ENCODE assay signal across 19 mouse cellular contexts in genomic region chr6:91169129-91169528, GRCm38 (mm10). TPM values are rescaled to one million over a fixed set of nuclear protein-coding genes. Genes with fewer than 3 reads are reported as not detected.
DNase-seq lines count a peak whose midpoint lies in the region; ATAC-seq and TF ChIP-seq lines count a peak whose summit lies in the region.
"Had no signal": no experiment of that assay in that cellular context is flagged by ENCODE, and none has a peak within 500 bp of the region (broad histone marks: within the 10 kb centered on the region; RNA-seq: fewer than 3 reads in every experiment).

No protein-coding gene starts in this region.

- no peaks in the 10 kb centered on the region for H3K79me2 ChIP-seq in myocyte (ENCODE audit: control insufficient read depth, insufficient read depth)

- WGBS in limb, embryonic 15.5 days = 89% methylated on average over 8 of the region's 8 CpGs
- 89% methylated on average over 8 of the region's 8 CpGs for WGBS in limb, embryonic 10.5 days
- 94% methylated on average over 8 of the region's 8 CpGs for WGBS in hindbrain, embryonic 14.5 days

- H3K36me3 ChIP-seq in limb, embryonic 15.5 days = peaks cover 36% of the 10 kb centered on the region
- H3K36me3 ChIP-seq in limb, embryonic 10.5 days = peaks cover 47% of the 10 kb centered on the region
- no peaks in the 10 kb centered on the region for H3K36me3 ChIP-seq in myocyte (ENCODE audit: control insufficient read depth, insufficient read depth)
- peaks cover 72% of the 10 kb centered on the region for H3K36me3 ChIP-seq in hindbrain, embryonic 14.5 days (replicated peaks; ENCODE audit: control insufficient read depth, insufficient read depth)
- H3K36me3 ChIP-seq: G1E had no signal

- peaks cover 11% of the 10 kb centered on the region; the same call in 1 of the 2 replicates for H3K4me1 ChIP-seq in limb, embryonic 15.5 days
- H3K4me1 ChIP-seq in limb, embryonic 10.5 days = peaks cover 5% of the 10 kb centered on the region; the same call in 1 of the 2 replicates
- H3K4me1 ChIP-seq in hindbrain, embryonic 14.5 days (replicated peaks; ENCODE audit: control insufficient read depth, insufficient read depth, low read length) = no peaks in the 10 kb centered on the region

- H3K9ac ChIP-seq in limb, embryonic 15.5 days = no peak overlapping the region
- H3K9ac ChIP-seq in hindbrain, embryonic 14.5 days = no peak overlapping the region

- H3K4me2 ChIP-seq in limb, embryonic 15.5 days = no peak overlapping the region
- no peak overlapping the region for H3K4me2 ChIP-seq in myocyte (ENCODE audit: low read depth)
- H3K4me2 ChIP-seq in hindbrain, embryonic 14.5 days (replicated peaks) = no peak overlapping the region

- peak; percentile 8; the same call in 1 of the 2 replicates for ATAC-seq in limb, embryonic 15.5 days (ENCODE audit: insufficient number of reproducible peaks, low FRiP score, low TSS enrichment, low read depth)
- ATAC-seq in hindbrain, embryonic 14.5 days (ENCODE audit: low FRiP score) = no peak
- ATAC-seq: activated CD4-positive, CD25-positive, alpha-beta regulatory T cell, adult 4 months; CD4-positive, CD25-positive, alpha-beta regulatory T cell, adult 4 months; Patski had no signal

- no peak for DNase-seq in limb, embryonic 10.5 days (ENCODE audit: low spot score)
- DNase-seq in hindbrain, embryonic 14.5 days (ENCODE audit: low spot score) = no peak
- DNase-seq: adrenal gland, adult 2 months; adrenal gland, adult 8-10 months; adrenal gland, postnatal 10 days; adrenal gland, postnatal 14 days; adrenal gland, postnatal 25 days; adrenal gland, postnatal 36 days; B cell, adult 2 months; cerebellum, adult 11 months; cerebellum, adult 11-12 months; cerebellum, adult 18-20 months had no signal

- H3K9me3 ChIP-seq in limb, embryonic 15.5 days = no peaks in the 10 kb centered on the region
- no peaks in the 10 kb centered on the region for H3K9me3 ChIP-seq in limb, embryonic 10.5 days (replicated peaks)
- no peaks in the 10 kb centered on the region for H3K9me3 ChIP-seq in hindbrain, embryonic 14.5 days (ENCODE audit: control insufficient read depth, low read length)
- H3K9me3 ChIP-seq: G1E had no signal

- no peak overlapping the region for H3K27ac ChIP-seq in limb, embryonic 15.5 days
- no peak overlapping the region for H3K27ac ChIP-seq in limb, embryonic 10.5 days
- no peak overlapping the region for H3K27ac ChIP-seq in hindbrain, embryonic 14.5 days

- TF ChIP-seq POLR2A in myocyte (IDR thresholded peaks at IDR 0.05; ENCODE audit: insufficient read length, low read depth) = no peak

- H3ac ChIP-seq in myocyte (ENCODE audit: control insufficient read depth, insufficient read length) = no peak overlapping the region

- H3K27me3 ChIP-seq in limb, embryonic 15.5 days = no peaks in the 10 kb centered on the region
- no peaks in the 10 kb centered on the region for H3K27me3 ChIP-seq in limb, embryonic 10.5 days (ENCODE audit: low read depth, poor library complexity, severe bottlenecking)
- no peaks in the 10 kb centered on the region for H3K27me3 ChIP-seq in myocyte (ENCODE audit: control insufficient read depth, insufficient read depth, insufficient read length)
- H3K27me3 ChIP-seq in hindbrain, embryonic 14.5 days (ENCODE audit: control insufficient read depth, insufficient read depth, low read length) = no peaks in the 10 kb centered on the region
- H3K27me3 ChIP-seq: Patski had no signal

- no peak overlapping the region for H3K4me3 ChIP-seq in limb, embryonic 15.5 days
- H3K4me3 ChIP-seq in limb, embryonic 10.5 days = no peak overlapping the region
- no peak overlapping the region for H3K4me3 ChIP-seq in myocyte
- H3K4me3 ChIP-seq in hindbrain, embryonic 14.5 days (replicated peaks; ENCODE audit: low read length) = no peak overlapping the region

TF ChIP-seq in myocyte, 11 proteins besides CTCF, POLR2A, EP300 and RAD21:
- TF ChIP-seq MAX (IDR thresholded peaks at IDR 0.05; ENCODE audit: low read depth) = no peak
- no peak for TF ChIP-seq POLR2AphosphoS2 (IDR thresholded peaks at IDR 0.05; ENCODE audit: insufficient read length, low read depth)
- no peak for TF ChIP-seq USF1 (IDR thresholded peaks at IDR 0.05; ENCODE audit: low read depth)
- peak in 2 of 3 experiments; percentile 60 to 94 for TF ChIP-seq MYOG (IDR thresholded peaks at IDR 0.05; ENCODE audit: control insufficient read depth in 1 of 3, insufficient read depth in 1 of 3, insufficient read length in 2 of 3, low read depth in 2 of 3)
- TF ChIP-seq SRF (IDR thresholded peaks at IDR 0.05; ENCODE audit: control insufficient read depth, insufficient read length, low read depth) = no peak
- no peak for TF ChIP-seq TCF12 (IDR thresholded peaks at IDR 0.05; ENCODE audit: insufficient read depth, poor library complexity, severe bottlenecking)
- TF ChIP-seq MYOD1 (IDR thresholded peaks at IDR 0.05; ENCODE audit: control insufficient read depth in 1 of 3, insufficient read length in 2 of 3, low read depth in 2 of 3) = peak; percentile 28 to 88 (median 30)
- TF ChIP-seq E2F4 (IDR thresholded peaks at IDR 0.05; ENCODE audit: insufficient read depth) = no peak
- peak; percentile 25 for TF ChIP-seq TCF3 (IDR thresholded peaks at IDR 0.05; ENCODE audit: insufficient read length, low read depth)
- TF ChIP-seq CEBPB (IDR thresholded peaks at IDR 0.05; ENCODE audit: insufficient read depth, poor library complexity, severe bottlenecking) = no peak
TF ChIP-seq in myocyte: peak in this region for 3.

RNA-seq across cellular contexts. Expression of gene Hdac11, which starts 12.7 kb away (rescaled TPM):
- 13.5 and 13.9 TPM in 2 replicates for polyA plus RNA-seq in limb, embryonic 15.5 days (2015; fragmentation: Nextera tagmentation; extraction: Ambion mirVana)
- 10.0 and 12.8 TPM in 2 replicates for polyA plus RNA-seq in limb, embryonic 10.5 days (2016; fragmentation: Nextera tagmentation; extraction: Ambion mirVana)
- polyA plus RNA-seq in myocyte (2012; fragmentation: generic; extraction: Trizol) = 39.3 TPM
- polyA plus RNA-seq in hindbrain, embryonic 14.5 days (2014; fragmentation: Nextera tagmentation; extraction: Ambion mirVana) = 42.7 and 50.1 TPM in 2 replicates

RNA-seq across cellular contexts. Expression of gene Fbln2, which starts 43.1 kb away (rescaled TPM):
- 297 and 305 TPM in 2 replicates for polyA plus RNA-seq in limb, embryonic 15.5 days (2015; fragmentation: Nextera tagmentation; extraction: Ambion mirVana)
- polyA plus RNA-seq in limb, embryonic 10.5 days (2016; fragmentation: Nextera tagmentation; extraction: Ambion mirVana) = 61.9 and 101 TPM in 2 replicates
- 167 TPM for polyA plus RNA-seq in myocyte (2012; fragmentation: generic; extraction: Trizol)
- 26.2 and 27.2 TPM in 2 replicates for polyA plus RNA-seq in hindbrain, embryonic 14.5 days (2014; fragmentation: Nextera tagmentation; extraction: Ambion mirVana)
- polyA plus RNA-seq: G1E had no signal

RNA-seq across cellular contexts. Expression of gene Nup210, which starts 52.5 kb away (rescaled TPM):
- polyA plus RNA-seq in limb, embryonic 15.5 days (2015; fragmentation: Nextera tagmentation; extraction: Ambion mirVana) = 11.3 and 11.6 TPM in 2 replicates
- 7.2 and 10.7 TPM in 2 replicates for polyA plus RNA-seq in limb, embryonic 10.5 days (2016; fragmentation: Nextera tagmentation; extraction: Ambion mirVana)
- 0.31 TPM for polyA plus RNA-seq in myocyte (2012; fragmentation: generic; extraction: Trizol)
- 23.3 TPM in 2 replicates for polyA plus RNA-seq in hindbrain, embryonic 14.5 days (2014; fragmentation: Nextera tagmentation; extraction: Ambion mirVana)
- polyA plus RNA-seq: C2C12 had no signal
